Mouse (Mus musculus): ENCODE results near the gene Gm525. TPM values are rescaled to one million over a fixed set of nuclear protein-coding genes. Genes with fewer than 3 reads are reported as not detected.
"Not testable (repeated sequence)": the region's sequence is repeated elsewhere in the genome, so short reads cannot be mapped to it uniquely, and the experiment has no call there.

The Gm525 gene
- polyA plus RNA-seq, 1 experiment from 2014 or later, result not detected

- not testable (repeated sequence) for H3K4me1 ChIP-seq; ATAC-seq (ENCODE audit: low FRiP score, low read depth); H3K9ac ChIP-seq; H3K4me3 ChIP-seq; H3K27me3 ChIP-seq (replicated peaks); H3K27ac ChIP-seq; H3K9me3 ChIP-seq; H3K36me3 ChIP-seq; H3K4me2 ChIP-seq (replicated peaks)
- WGBS, result 78% methylated on average over 3 of the region's 3 CpGs
These were observed 9.1 kb downstream of the Gm525 start for GRCm38 (mm10) chr11:89082691-89083090.

DNA sequence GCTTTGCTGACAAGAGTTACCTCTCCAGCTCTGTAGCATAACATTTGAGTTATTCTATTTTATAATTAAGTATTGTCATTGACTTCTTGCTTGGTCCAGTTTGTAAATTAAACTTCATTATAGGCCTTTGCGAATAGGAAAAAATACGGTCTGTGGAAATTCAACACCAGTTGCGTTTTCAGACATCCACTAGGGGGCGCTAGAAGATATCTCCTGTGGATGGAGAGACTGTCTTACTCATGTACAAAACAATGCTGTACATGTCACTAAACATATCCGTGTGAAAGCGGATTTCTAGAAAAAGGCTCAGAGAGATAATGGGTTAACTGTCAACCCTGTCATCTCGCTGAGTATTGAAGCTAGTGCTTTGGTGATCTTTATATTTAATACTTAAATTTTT is 11.0 kb downstream of the Gm525 start:
- Histone ChIP-seq H3K9me3 (no peaks in the 10 kb centered on the region), H3K27me3 (replicated peaks) (no peaks in the 10 kb centered on the region), H3K27ac (no peak overlapping the region), H3K9ac (no peak overlapping the region), H3K36me3 (no peaks in the 10 kb centered on the region), H3K4me3 (no peak overlapping the region), H3K4me2 (replicated peaks) (no peak overlapping the region), H3K4me1 (no peaks in the 10 kb centered on the region)
- ATAC-seq (ENCODE audit: low FRiP score, low read depth), result no peak
- WGBS, result 51% methylated on average over 7 of the region's 7 CpGs

DNA sequence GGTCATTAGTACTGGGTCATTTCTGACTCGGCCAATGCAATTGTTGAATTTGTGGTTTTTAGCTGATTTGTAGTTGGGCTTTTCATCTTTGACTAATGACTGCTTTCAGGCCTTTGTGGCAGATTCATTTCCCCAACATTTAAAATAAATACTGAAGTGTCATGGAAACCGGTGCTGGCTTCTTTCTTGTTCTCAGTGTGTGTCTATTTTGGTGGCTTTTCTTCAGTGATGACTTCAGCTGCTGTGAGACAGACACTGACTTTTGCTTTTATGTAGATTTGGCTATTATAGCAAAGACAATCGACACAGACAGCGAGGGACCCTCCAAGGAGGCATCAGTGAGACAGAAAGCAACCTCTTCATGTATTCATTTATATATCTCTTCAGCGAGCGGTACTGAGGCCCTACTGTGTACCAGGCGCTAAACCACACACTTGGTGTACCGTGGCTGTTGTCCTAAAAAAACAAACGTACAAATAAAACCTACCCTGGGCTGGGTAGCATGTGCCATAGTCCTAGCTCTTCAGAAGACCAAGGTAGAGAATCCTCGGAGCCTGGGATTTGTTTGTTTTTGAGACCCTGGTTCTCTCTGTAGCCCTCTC is 12.7 kb downstream of the Gm525 start:
- Histone ChIP-seq H3K4me3 (no peak overlapping the region), H3K9me3 (no peaks in the 10 kb centered on the region), H3K27me3 (replicated peaks) (no peaks in the 10 kb centered on the region), H3K27ac (no peak overlapping the region), H3K9ac (no peak overlapping the region), H3K4me2 (replicated peaks) (no peak overlapping the region), H3K4me1 (no peaks in the 10 kb centered on the region), H3K36me3 (no peaks in the 10 kb centered on the region)
- no peak for ATAC-seq (ENCODE audit: low FRiP score, low read depth)
- WGBS, result 54% methylated on average over 10 of the region's 10 CpGs

- no peak overlapping the region for H3K9ac ChIP-seq
- H3K4me3 ChIP-seq, result no peak overlapping the region
- WGBS, result 96% methylated on average over 4 of the region's 4 CpGs
- H3K36me3 ChIP-seq, result no peaks in the 10 kb centered on the region
- no peak overlapping the region for H3K27ac ChIP-seq
- H3K4me2 ChIP-seq (replicated peaks), result no peak overlapping the region
- no peaks in the 10 kb centered on the region for H3K4me1 ChIP-seq
- no peak for ATAC-seq (ENCODE audit: low FRiP score, low read depth)
- H3K9me3 ChIP-seq, result no peaks in the 10 kb centered on the region
- no peaks in the 10 kb centered on the region for H3K27me3 ChIP-seq (replicated peaks)
These were observed 15.1 kb downstream of the Gm525 start for GRCm38 (mm10) chr11:89088754-89089153.

DNA sequence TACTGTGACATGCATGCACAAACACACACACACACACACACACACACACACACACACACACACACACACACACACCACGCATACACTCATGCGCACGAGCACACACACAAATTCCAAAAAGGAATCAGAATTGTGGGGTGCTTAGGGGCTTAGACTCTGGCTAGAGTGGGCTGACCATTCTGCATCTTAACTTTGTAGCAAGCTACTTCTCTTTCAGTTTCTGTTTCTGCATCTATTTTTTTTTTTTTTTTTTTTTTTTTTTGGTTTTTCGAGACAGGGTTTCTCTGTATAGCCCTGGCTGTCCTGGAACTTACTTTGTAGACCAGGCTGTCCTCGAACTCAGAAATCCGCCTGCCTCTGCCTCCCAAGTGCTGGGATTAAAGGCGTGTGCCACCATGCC is 16.7 kb downstream of the Gm525 start:
- 90% methylated on average over 7 of the region's 7 CpGs for WGBS

GRCm38 (mm10) chr11:89092714-89093113 is 19.1 kb downstream of the Gm525 start:
- Histone ChIP-seq H3K9ac (no peak overlapping the region), H3K36me3 (no peaks in the 10 kb centered on the region), H3K27me3 (replicated peaks) (no peaks in the 10 kb centered on the region), H3K4me3 (no peak overlapping the region), H3K4me2 (replicated peaks) (no peak overlapping the region), H3K27ac (no peak overlapping the region), H3K4me1 (no peaks in the 10 kb centered on the region), H3K9me3 (no peaks in the 10 kb centered on the region)
- no peak for ATAC-seq (ENCODE audit: low FRiP score, low read depth)
- WGBS, result 83% methylated on average over 9 of the region's 9 CpGs

More for the DNA sequence above, 16.7 kb downstream of the Gm525 start:
- H3K27me3 ChIP-seq (replicated peaks); H3K4me1 ChIP-seq; ATAC-seq (ENCODE audit: low FRiP score, low read depth); H3K36me3 ChIP-seq; H3K9me3 ChIP-seq; H3K27ac ChIP-seq; H3K4me3 ChIP-seq; H3K4me2 ChIP-seq (replicated peaks); H3K9ac ChIP-seq: not testable (repeated sequence)

DNA sequence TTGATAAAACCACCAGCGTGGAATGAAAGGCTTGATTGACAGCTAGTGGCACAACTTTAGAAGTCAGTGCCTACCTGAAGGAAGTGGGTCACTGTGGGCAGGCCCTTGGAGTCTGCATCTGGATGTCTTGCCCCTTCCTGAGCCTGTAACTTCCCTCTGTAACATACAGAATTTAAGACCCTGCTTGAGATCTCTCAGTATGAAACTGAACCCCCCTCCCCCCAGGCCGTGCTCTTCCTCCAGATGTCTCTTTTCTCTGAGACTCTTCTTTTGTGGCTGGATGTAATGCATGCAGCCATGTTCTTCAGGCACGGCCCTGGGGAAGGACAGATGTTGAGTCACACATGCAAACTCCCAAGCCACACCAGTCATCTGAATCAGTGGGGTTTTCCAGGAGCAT is 21.7 kb downstream of the Gm525 start:
- H3K4me2 ChIP-seq (replicated peaks), result no peak overlapping the region
- 81% methylated on average over 3 of the region's 3 CpGs for WGBS
- no peaks in the 10 kb centered on the region for H3K9me3 ChIP-seq
- H3K27me3 ChIP-seq (replicated peaks), result no peaks in the 10 kb centered on the region
- H3K27ac ChIP-seq, result no peak overlapping the region
- no peaks in the 10 kb centered on the region for H3K36me3 ChIP-seq
- H3K4me3 ChIP-seq, result no peak overlapping the region
- no peaks in the 10 kb centered on the region for H3K4me1 ChIP-seq
- no peak for ATAC-seq (ENCODE audit: low FRiP score, low read depth)
- no peak overlapping the region for H3K9ac ChIP-seq

DNA sequence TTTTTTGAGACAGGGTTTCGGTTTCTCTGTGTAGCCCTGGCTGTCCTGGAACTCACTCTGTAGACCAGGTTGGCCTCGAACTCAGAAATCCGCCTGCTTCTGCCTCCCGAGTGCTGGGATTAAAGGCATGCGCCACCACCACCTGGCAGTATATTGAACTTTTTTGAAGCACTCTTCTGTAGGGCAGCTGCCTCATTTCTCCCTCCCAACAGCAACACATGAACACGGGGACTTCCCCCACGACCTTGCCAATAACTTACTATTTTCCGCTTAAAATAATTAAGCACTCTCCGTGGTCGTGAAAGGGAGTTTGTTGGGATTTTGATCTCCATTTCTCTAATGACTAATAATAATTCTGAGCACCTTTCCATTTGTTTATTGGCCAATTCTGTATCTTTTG is 23.7 kb downstream of the Gm525 start:
- not testable (repeated sequence) for ATAC-seq (ENCODE audit: low FRiP score, low read depth); H3K27me3 ChIP-seq (replicated peaks)

GRCm38 (mm10) chr11:89098083-89098835 is 24.6 kb downstream of the Gm525 start:
- H3K4me2 ChIP-seq (replicated peaks), result no peak overlapping the region
- peaks cover 6% of the 10 kb centered on the region; the same call in 1 of the 2 replicates for H3K4me1 ChIP-seq
- no peaks in the 10 kb centered on the region for H3K9me3 ChIP-seq
- no peak overlapping the region for H3K27ac ChIP-seq
- H3K4me3 ChIP-seq, result no peak overlapping the region
- H3K27me3 ChIP-seq (replicated peaks), result no peaks in the 10 kb centered on the region
- 86% methylated on average over 17 of the region's 17 CpGs for WGBS
- no peak for ATAC-seq (ENCODE audit: low FRiP score, low read depth)
- H3K36me3 ChIP-seq, result no peaks in the 10 kb centered on the region
- H3K9ac ChIP-seq, result no peak overlapping the region

More for the DNA sequence above, 23.7 kb downstream of the Gm525 start:
- not testable (repeated sequence) for H3K27ac ChIP-seq; H3K9me3 ChIP-seq; H3K4me1 ChIP-seq; H3K36me3 ChIP-seq; H3K4me3 ChIP-seq; H3K9ac ChIP-seq; H3K4me2 ChIP-seq (replicated peaks)
- WGBS, result 90% methylated on average over 10 of the region's 10 CpGs

DNA sequence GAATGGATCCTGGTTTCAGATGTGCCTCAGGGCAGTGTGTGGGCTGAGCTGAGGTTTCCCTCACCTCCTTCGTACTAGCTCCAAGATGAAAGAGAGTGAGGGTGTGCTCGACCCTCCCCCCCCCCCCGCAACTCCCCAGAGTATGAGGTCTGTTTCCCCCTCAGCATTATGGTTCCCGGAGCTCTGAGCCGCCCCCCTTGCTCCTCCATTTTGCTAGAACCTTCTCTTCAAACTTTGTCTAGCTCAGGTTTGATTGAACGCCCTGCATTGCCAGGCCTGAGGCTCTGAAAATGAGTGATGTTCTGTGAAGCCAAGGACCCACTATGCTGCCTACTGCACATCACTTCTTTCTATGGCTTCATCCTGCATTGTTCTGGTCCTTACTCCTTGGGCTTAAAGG is 25.3 kb downstream of the Gm525 start:
- ATAC-seq (ENCODE audit: low FRiP score, low read depth), result no peak
- Histone ChIP-seq H3K4me1 (peaks cover 6% of the 10 kb centered on the region; the same call in 1 of the 2 replicates), H3K27ac (no peak overlapping the region), H3K4me3 (no peak overlapping the region), H3K9ac (no peak overlapping the region), H3K4me2 (replicated peaks) (no peak overlapping the region), H3K27me3 (replicated peaks) (no peaks in the 10 kb centered on the region), H3K9me3 (no peaks in the 10 kb centered on the region), H3K36me3 (no peaks in the 10 kb centered on the region)
- 89% methylated on average over 6 of the region's 6 CpGs for WGBS

GRCm38 (mm10) chr11:89100403-89100802 is 26.8 kb downstream of the Gm525 start:
- Histone ChIP-seq H3K27me3 (replicated peaks) (no peaks in the 10 kb centered on the region), H3K4me2 (replicated peaks) (peak overlapping the region; percentile 51), H3K27ac (no peak overlapping the region), H3K4me3 (no peak overlapping the region), H3K9ac (no peak overlapping the region), H3K9me3 (no peaks in the 10 kb centered on the region), H3K36me3 (no peaks in the 10 kb centered on the region), H3K4me1 (peaks cover 6% of the 10 kb centered on the region; the same call in 1 of the 2 replicates)
- peak; percentile 82 for ATAC-seq (ENCODE audit: low FRiP score, low read depth)
- 1% methylated on average over 9 of the region's 9 CpGs for WGBS

DNA sequence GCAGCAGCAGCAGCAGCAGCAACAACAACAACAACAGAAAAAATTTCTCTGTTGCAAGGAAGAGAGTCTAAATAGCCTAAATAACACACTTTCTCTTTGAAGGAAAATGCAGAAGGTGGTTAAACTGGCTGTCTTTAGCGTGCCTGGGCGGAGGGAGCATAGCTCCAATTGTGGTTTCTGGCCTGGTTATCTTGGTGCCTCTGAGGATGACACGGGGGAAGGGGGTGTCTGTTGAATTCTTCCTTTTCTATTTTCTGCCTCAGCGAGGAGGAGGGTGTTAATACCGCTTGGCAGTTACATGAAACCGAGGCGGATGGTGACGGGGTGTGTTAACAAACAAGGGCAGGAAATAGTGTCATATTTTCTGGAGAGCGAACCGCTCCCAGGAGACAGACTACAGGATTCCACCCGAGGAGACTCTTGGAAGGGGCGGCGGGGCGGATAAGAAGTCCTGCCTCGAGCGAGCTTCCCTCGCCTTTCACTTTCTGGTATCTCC is 27.2 kb downstream of the Gm525 start:
- Histone ChIP-seq H3K4me3 (no peak overlapping the region), H3K27ac (no peak overlapping the region), H3K36me3 (no peaks in the 10 kb centered on the region), H3K4me2 (replicated peaks) (peak overlapping the region; percentile 51), H3K9ac (no peak overlapping the region; the same call in 1 of the 2 replicates), H3K4me1 (peaks cover 6% of the 10 kb centered on the region; the same call in 1 of the 2 replicates), H3K9me3 (no peaks in the 10 kb centered on the region), H3K27me3 (replicated peaks) (no peaks in the 10 kb centered on the region)
- ATAC-seq (ENCODE audit: low FRiP score, low read depth), result no peak
- 42% methylated on average over 17 of the region's 17 CpGs for WGBS

Data from neural tube, embryonic 12.5 days (tissue).